Mouse (Mus musculus): Measurements from ENCODE around the gene Pcolce. TPM values are rescaled to one million over a fixed set of nuclear protein-coding genes. Genes with fewer than 3 reads are reported as not detected.

Pcolce gene
- polyA plus RNA-seq, 1 experiment from 2014 or later, result 15.1 TPM

GRCm38 (mm10) chr5:137561556-137561955 is 52.0 kb downstream of the Pcolce start:
- no peak for ATAC-seq (replicated peaks)
- H3K36me3 ChIP-seq (replicated peaks), result peaks cover 8% of the 10 kb centered on the region
- no peak overlapping the region for H3K4me2 ChIP-seq
- H3K4me3 ChIP-seq, result no peak overlapping the region
- WGBS, result 67% methylated on average over 6 of the region's 6 CpGs
- H3K27me3 ChIP-seq (replicated peaks), result no peaks in the 10 kb centered on the region
- no peak overlapping the region for H3K9ac ChIP-seq
- no peaks in the 10 kb centered on the region for H3K4me1 ChIP-seq
- no peak overlapping the region for H3K27ac ChIP-seq
- no peaks in the 10 kb centered on the region for H3K9me3 ChIP-seq

Other genes with a start within 250 kb of the Pcolce start
- 0.50 and 0.51 TPM in 2 replicates for gene Zan, start 136.7 kb downstream of the Pcolce start, polyA plus RNA-seq (2015; fragmentation: Nextera tagmentation; extraction: Ambion mirVana)
- gene Pop7, start 111.3 kb downstream of the Pcolce start, polyA plus RNA-seq (2015; fragmentation: Nextera tagmentation; extraction: Ambion mirVana), result 77.7 and 82.1 TPM in 2 replicates
- gene Gigyf1, start 95.2 kb downstream of the Pcolce start, polyA plus RNA-seq (2015; fragmentation: Nextera tagmentation; extraction: Ambion mirVana), result 20.2 and 23.5 TPM in 2 replicates
- not detected in 2 replicates for gene Epo, start 80.5 kb downstream of the Pcolce start, polyA plus RNA-seq (2015; fragmentation: Nextera tagmentation; extraction: Ambion mirVana)
- 525 and 570 TPM in 2 replicates for gene Gnb2, start 80.3 kb downstream of the Pcolce start, polyA plus RNA-seq (2015; fragmentation: Nextera tagmentation; extraction: Ambion mirVana)
- gene Actl6b, start 60.3 kb downstream of the Pcolce start, polyA plus RNA-seq (2015; fragmentation: Nextera tagmentation; extraction: Ambion mirVana), result 339 and 342 TPM in 2 replicates
- 6.2 and 7.9 TPM in 2 replicates for gene Tfr2, start 43.9 kb downstream of the Pcolce start, polyA plus RNA-seq (2015; fragmentation: Nextera tagmentation; extraction: Ambion mirVana)
- 66.9 and 68.2 TPM in 2 replicates for gene Mospd3, start 12.7 kb downstream of the Pcolce start, polyA plus RNA-seq (2015; fragmentation: Nextera tagmentation; extraction: Ambion mirVana)
- 0.13 and 0.17 TPM in 2 replicates for gene Fbxo24, start 15.2 kb upstream of the Pcolce start, polyA plus RNA-seq (2015; fragmentation: Nextera tagmentation; extraction: Ambion mirVana)
- 18.8 and 19.1 TPM in 2 replicates for gene Lrch4, start 15.3 kb upstream of the Pcolce start, polyA plus RNA-seq (2015; fragmentation: Nextera tagmentation; extraction: Ambion mirVana)
- gene Gm20605, start 15.4 kb upstream of the Pcolce start, polyA plus RNA-seq (2015; fragmentation: Nextera tagmentation; extraction: Ambion mirVana), result 11.3 and 11.8 TPM in 2 replicates
- gene Sap25, start 27.6 kb upstream of the Pcolce start, polyA plus RNA-seq (2015; fragmentation: Nextera tagmentation; extraction: Ambion mirVana), result 4.8 and 6.8 TPM in 2 replicates
- gene Irs3, start 31.9 kb upstream of the Pcolce start, polyA plus RNA-seq (2015; fragmentation: Nextera tagmentation; extraction: Ambion mirVana), result 0.09 and 0.17 TPM in 2 replicates
- gene Agfg2, start 70.9 kb upstream of the Pcolce start, polyA plus RNA-seq (2015; fragmentation: Nextera tagmentation; extraction: Ambion mirVana), result 17.0 and 18.3 TPM in 2 replicates
- 58.6 and 61.2 TPM in 2 replicates for gene Nyap1, start 127.8 kb upstream of the Pcolce start, polyA plus RNA-seq (2015; fragmentation: Nextera tagmentation; extraction: Ambion mirVana)
- gene Tsc22d4, start 131.9 kb upstream of the Pcolce start, polyA plus RNA-seq (2015; fragmentation: Nextera tagmentation; extraction: Ambion mirVana), result 58.0 and 59.8 TPM in 2 replicates
- gene Ppp1r35, start 165.1 kb upstream of the Pcolce start, polyA plus RNA-seq (2015; fragmentation: Nextera tagmentation; extraction: Ambion mirVana), result 37.3 and 45.0 TPM in 2 replicates
- 10.7 and 10.8 TPM in 2 replicates for gene Mepce, start 173.9 kb upstream of the Pcolce start, polyA plus RNA-seq (2015; fragmentation: Nextera tagmentation; extraction: Ambion mirVana)
- 10.5 and 11.9 TPM in 2 replicates for gene Zcwpw1, start 174.0 kb upstream of the Pcolce start, polyA plus RNA-seq (2015; fragmentation: Nextera tagmentation; extraction: Ambion mirVana)
- gene Pilra, start 222.5 kb upstream of the Pcolce start, polyA plus RNA-seq (2015; fragmentation: Nextera tagmentation; extraction: Ambion mirVana), result 0.17 TPM in 1 of 2 replicates, not detected in the other
- not detected in 2 replicates for gene Pilrb1, start 244.3 kb upstream of the Pcolce start, polyA plus RNA-seq (2015; fragmentation: Nextera tagmentation; extraction: Ambion mirVana)

All from midbrain, embryonic 15.5 days (tissue).